Mouse (Mus musculus) small intestine, adult 2 months (tissue): ENCODE data around the gene Rufy2.

Experiments
- CTCF ChIP-seq: fragments of 200-500 bp; IDR thresholded peaks from 2 replicates; pipeline ENCODE4 v1.5.1; 2012; ENCODE audit warnings: low read depth, mild to moderate bottlenecking, control low read depth, inconsistent platforms, low read length, moderate library complexity, mixed read lengths; ENCODE audit not compliant: insufficient replicate concordance, insufficient read length; ENCODE audit errors: extremely low read depth
- POLR2A ChIP-seq: fragments of 200-500 bp; IDR thresholded peaks from 2 replicates; pipeline ENCODE4 v1.6.1; 2012; ENCODE audit warnings: low read depth, mild to moderate bottlenecking, control low read depth, inconsistent platforms, low read length, moderate library complexity

- TF ChIP-seq POLR2A (no peak), CTCF (no peak)
These were observed 23.2 kb downstream of the Rufy2 start for GRCm38 (mm10) chr10:63003252-63003651.
